Comparison of ENCODE assay signal across 30 mouse cellular contexts in genomic region chr11:58315536-58316168, GRCm38 (mm10). TPM values are rescaled to one million over a fixed set of nuclear protein-coding genes. Genes with fewer than 3 reads are reported as not detected.
DNase-seq lines count a peak whose midpoint lies in the region; TF ChIP-seq lines count a peak whose summit lies in the region.
"Had no signal": no experiment of that assay in that cellular context is flagged by ENCODE, and none has a peak within 500 bp of the region (broad histone marks: within the 10 kb centered on the region; RNA-seq: fewer than 3 reads in every experiment).

No protein-coding gene starts in this region.

- in situ Hi-C loops in CH12.LX (cut with MboI; ENCODE audit: low pct_ligation_motif_present, low pct_unique_long_range_greater_than_20kb, low sequenced_read_pairs), result no loop called here

- 94% methylated on average over 5 of the region's 5 CpGs for WGBS in lung, adult 2 months

- H3K4me2 ChIP-seq in CH12.LX (ENCODE audit: insufficient read depth, low read depth, poor library complexity, severe bottlenecking), result no peak overlapping the region
- H3K4me2 ChIP-seq: embryonic facial prominence, embryonic 12.5 days; embryonic facial prominence, embryonic 15.5 days; forebrain, embryonic 13.5 days; heart, embryonic 13.5 days; hindbrain, embryonic 14.5 days had no signal

- TF ChIP-seq RAD21 in CH12.LX (IDR thresholded peaks at IDR 0.05; ENCODE audit: low read depth, low read length), result no peak

- H3K36me3 ChIP-seq in CH12.LX (replicated peaks in 1 of 2; ENCODE audit: control insufficient read depth in 1 of 2, insufficient read depth in 1 of 2, low read length in 1 of 2), result peaks cover 42 to 97% of the 10 kb centered on the region in 2 experiments

- no peak overlapping the region for H3K4me3 ChIP-seq in CH12.LX (replicated peaks in 1 of 3; ENCODE audit: low read depth in 2 of 3, low read length in 2 of 3, poor library complexity in 1 of 3)
- no peak overlapping the region for H3K4me3 ChIP-seq in cortical plate, adult 2 months (ENCODE audit: insufficient read depth, low read length)
- no peak overlapping the region for H3K4me3 ChIP-seq in lung, adult 2 months (replicated peaks; ENCODE audit: extremely low read depth, low read depth, low read length)
- H3K4me3 ChIP-seq: embryonic facial prominence, embryonic 12.5 days; embryonic facial prominence, embryonic 15.5 days; erythroblast, embryonic 14.5 days; forebrain, embryonic 10.5 days; forebrain, embryonic 13.5 days; gastrocnemius, adult 2 months; heart, embryonic 10.5 days; heart, embryonic 13.5 days had no signal

- H3K9me3 ChIP-seq in CH12.LX (replicated peaks; ENCODE audit: low read length), result no peaks in the 10 kb centered on the region
- H3K9me3 ChIP-seq: embryonic facial prominence, embryonic 12.5 days; embryonic facial prominence, embryonic 15.5 days; forebrain, embryonic 10.5 days; forebrain, embryonic 13.5 days; heart, embryonic 10.5 days; heart, embryonic 13.5 days had no signal

- peak; percentile 55 for DNase-seq in heart, adult 11 months
- no peak for DNase-seq in heart, adult 9 months (ENCODE audit: low spot score in 2 of 2)
- DNase-seq in CH12.LX (ENCODE audit: extremely low read depth), result no peak
- DNase-seq in testis, postnatal 14 days (ENCODE audit: low spot score), result peak; percentile 62
- no peak for DNase-seq in urinary bladder, postnatal 36 days (ENCODE audit: low spot score in 2 of 2)
- no peak for DNase-seq in lung, adult 2 months
- DNase-seq: adrenal gland, postnatal 36 days; cerebellum, adult 18-20 months; cerebellum, postnatal 14 days; gastrocnemius, adult 2 months; gastrocnemius, postnatal 14 days; heart, adult 18-20 months; heart, postnatal 14 days; heart, postnatal 4 days had no signal

- no peaks in the 10 kb centered on the region for H3K79me2 ChIP-seq in CH12.LX (replicated peaks; ENCODE audit: control insufficient read depth, extremely low read depth, insufficient read depth, poor library complexity, severe bottlenecking)

- H3K27me3 ChIP-seq in CH12.LX (replicated peaks), result no peaks in the 10 kb centered on the region
- H3K27me3 ChIP-seq: embryonic facial prominence, embryonic 12.5 days; embryonic facial prominence, embryonic 15.5 days; forebrain, embryonic 13.5 days; heart, embryonic 13.5 days; Patski had no signal

- no peak for TF ChIP-seq EP300 in CH12.LX (IDR thresholded peaks at IDR 0.05; ENCODE audit: low read length)

- no peak overlapping the region for H3K27ac ChIP-seq in CH12.LX (ENCODE audit: insufficient read depth, low read depth)
- no peak overlapping the region for H3K27ac ChIP-seq in cortical plate, adult 2 months (ENCODE audit: insufficient read depth, low read length)
- H3K27ac ChIP-seq: embryonic facial prominence, embryonic 12.5 days; embryonic facial prominence, embryonic 15.5 days; forebrain, embryonic 10.5 days; forebrain, embryonic 13.5 days; gastrocnemius, adult 2 months; heart, embryonic 10.5 days; heart, embryonic 13.5 days; hindbrain, embryonic 14.5 days; hindbrain, postnatal 0 days had no signal

- H3K4me1 ChIP-seq in CH12.LX (ENCODE audit: control insufficient read depth in 1 of 2, insufficient read depth in 2 of 2), result no peaks in the 10 kb centered on the region
- H3K4me1 ChIP-seq in cortical plate, adult 2 months (ENCODE audit: control insufficient read depth, insufficient read depth, low read length), result 0 out of 2 replicates have a peak, but pooled peaks cover 1% of the 10 kb centered on the region
- H3K4me1 ChIP-seq in lung, adult 2 months (ENCODE audit: control insufficient read depth, insufficient read depth, low read length), result no peaks in the 10 kb centered on the region
- H3K4me1 ChIP-seq: embryonic facial prominence, embryonic 12.5 days; embryonic facial prominence, embryonic 15.5 days; forebrain, embryonic 10.5 days; forebrain, embryonic 13.5 days had no signal

- no peak for TF ChIP-seq CTCF in CH12.LX (conservative IDR thresholded peaks at IDR 0.05 in 1 of 2, IDR thresholded peaks at IDR 0.05 in 1 of 2; ENCODE audit: low read depth in 2 of 2, low read length in 2 of 2)
- no peak for TF ChIP-seq CTCF in cortical plate, adult 2 months (IDR thresholded peaks at IDR 0.05; ENCODE audit: extremely low read depth, insufficient read depth, low read length)
- TF ChIP-seq CTCF in lung, adult 2 months (IDR thresholded peaks at IDR 0.05; ENCODE audit: insufficient read depth, low read length), result no peak

- TF ChIP-seq POLR2A in CH12.LX (IDR thresholded peaks at IDR 0.05; ENCODE audit: low read depth, low read length), result no peak; the same call in 1 of the 2 replicates
- TF ChIP-seq POLR2A in cortical plate, adult 2 months (IDR thresholded peaks at IDR 0.05; ENCODE audit: extremely low read depth, insufficient read depth, low read length), result peak; percentile 5; the same call in 1 of the 2 replicates
- no peak for TF ChIP-seq POLR2A in lung, adult 2 months (IDR thresholded peaks at IDR 0.05; ENCODE audit: borderline replicate concordance, extremely low read depth, low read depth, low read length)

- dilution Hi-C loops in CH12.LX (cut with MboI; ENCODE audit: extremely low pct_ligation_motif_present, extremely low pct_unique_long_range_greater_than_20kb, low sequenced_read_pairs), result no loop called here

- H3K9ac ChIP-seq in CH12.LX (ENCODE audit: insufficient read depth, low read depth), result no peak overlapping the region
- H3K9ac ChIP-seq: embryonic facial prominence, embryonic 12.5 days; embryonic facial prominence, embryonic 15.5 days; forebrain, embryonic 13.5 days; heart, embryonic 13.5 days; hindbrain, embryonic 14.5 days had no signal

TF ChIP-seq in CH12.LX, 34 proteins besides CTCF, POLR2A, EP300 and RAD21:
- 0 out of 2 replicates have a peak, but pooled peaks have one; percentile 8 for TF ChIP-seq ZMIZ1 (IDR thresholded peaks at IDR 0.05; ENCODE audit: low read depth, low read length)
- TF ChIP-seq USF1 (IDR thresholded peaks at IDR 0.05; ENCODE audit: low read depth, low read length), result no peak

RNA-seq across cellular contexts. Expression of gene Zfp692, which starts 8.8 kb away (rescaled TPM):
- total RNA-seq in CH12.LX (2012; rRNA removed) (14.7 and 18.7 TPM in 2 replicates), CH12.LX (2014; rRNA removed) (13.1 and 14.2 TPM in 2 replicates)
- polyA plus RNA-seq in CH12.LX (2012; ENCODE audit: insufficient read length, low read depth), result 17.6 and 17.7 TPM in 2 replicates
- 65.6 and 77.1 TPM in 2 replicates for polyA plus RNA-seq in cortical plate, adult 2 months (2012; rRNA removed)
- 17.0 and 24.1 TPM in 2 replicates for polyA plus RNA-seq in lung, adult 2 months (2012; rRNA removed)

RNA-seq across cellular contexts. Expression of gene Zfp672, which starts 14.5 kb away (rescaled TPM):
- total RNA-seq in CH12.LX (2012; rRNA removed) (34.9 and 43.7 TPM in 2 replicates), CH12.LX (2014; rRNA removed) (38.8 and 40.5 TPM in 2 replicates)
- 27.4 and 31.2 TPM in 2 replicates for polyA plus RNA-seq in CH12.LX (2012; ENCODE audit: insufficient read length, low read depth)
- 50.2 and 50.7 TPM in 2 replicates for polyA plus RNA-seq in cortical plate, adult 2 months (2012; rRNA removed)
- 30.2 and 30.6 TPM in 2 replicates for polyA plus RNA-seq in lung, adult 2 months (2012; rRNA removed)

RNA-seq across cellular contexts. Expression of gene Sh3bp5l, which starts 14.9 kb away (rescaled TPM):
- total RNA-seq in CH12.LX (2012; rRNA removed) (26.1 and 27.7 TPM in 2 replicates), CH12.LX (2014; rRNA removed) (18.1 and 18.6 TPM in 2 replicates)
- polyA plus RNA-seq in CH12.LX (2012; ENCODE audit: insufficient read length, low read depth), result 22.2 and 22.8 TPM in 2 replicates
- 42.4 and 44.6 TPM in 2 replicates for polyA plus RNA-seq in cortical plate, adult 2 months (2012; rRNA removed)
- 29.4 and 36.5 TPM in 2 replicates for polyA plus RNA-seq in lung, adult 2 months (2012; rRNA removed)

RNA-seq across cellular contexts. Expression of gene 4930438A08Rik, which starts 41.1 kb away (rescaled TPM):
- not detected in 2 replicates for total RNA-seq in CH12.LX (2012; rRNA removed)
- total RNA-seq in CH12.LX (2014; rRNA removed), result not detected in 2 replicates
- polyA plus RNA-seq in CH12.LX (2012; ENCODE audit: insufficient read length, low read depth), result not detected in 2 replicates
- polyA plus RNA-seq in cortical plate, adult 2 months (2012; rRNA removed), result not detected in 2 replicates
- polyA plus RNA-seq in lung, adult 2 months (2012; rRNA removed), result 0.12 TPM in 1 of 2 replicates, not detected in the other
- total RNA-seq: adrenal gland, adult 18-20 months; adrenal gland, postnatal 36 days; gastrocnemius, adult 2 months; gastrocnemius, postnatal 14 days; gastrocnemius, postnatal 4 days; heart, adult 18-20 months; heart, postnatal 14 days; heart, postnatal 4 days; hindbrain, postnatal 0 days had no signal
- polyA plus RNA-seq: erythroblast, embryonic 14.5 days; forebrain, embryonic 10.5 days; forebrain, embryonic 13.5 days; forebrain, embryonic 16.5 days; heart, embryonic 10.5 days; heart, embryonic 13.5 days; hindbrain, embryonic 11.5 days; hindbrain, embryonic 14.5 days; hindbrain, postnatal 0 days; inflammation-experienced regulatory T-cells, adult 6 months; Patski had no signal

Comparison
In these comparisons a context has a peak if more than half of its experiments do, and no peak if none do; other contexts are left out.
1. DNase-seq: peak in heart, adult 11 months (single experiment) and testis, postnatal 14 days (single experiment); none in heart, adult 9 months (0 of 2), CH12.LX (single experiment), urinary bladder, postnatal 36 days (0 of 2) and lung, adult 2 months (single experiment).